Mouse (Mus musculus): ENCODE data around the gene Gm9945.

Gene Gm9945

GRCm38 (mm10) chr11:53528397-53529252 lies 48.7 kb downstream of the Gm9945 start:
- TF ChIP-seq NANOG (IDR thresholded peaks at IDR 0.05; ENCODE audit: borderline replicate concordance, low read length) (no peak), CTCF (conservative IDR thresholded peaks at IDR 0.05; ENCODE audit: low read length) (no peak), POU5F1 (IDR thresholded peaks at IDR 0.05; ENCODE audit: borderline replicate concordance, low read length) (no peak)
- Histone ChIP-seq H3K36me3 (ENCODE audit: insufficient read depth, low read length) (no peaks in the 10 kb centered on the region), H3K4me3 (replicated peaks; ENCODE audit: low read length) (no peak overlapping the region), H3K9me3 (ENCODE audit: low read length) (no peaks in the 10 kb centered on the region), H3K27me3 (ENCODE audit: insufficient read depth, low read length) (0 out of 2 replicates have a peak, but pooled peaks cover under 1% of the 10 kb centered on the region), H3K4me1 (replicated peaks; ENCODE audit: low read depth, low read length) (peaks cover 23% of the 10 kb centered on the region)

GRCm38 (mm10) chr11:53529253-53529557 lies 49.2 kb downstream of the Gm9945 start:
- TF ChIP-seq POU5F1 (IDR thresholded peaks at IDR 0.05; ENCODE audit: borderline replicate concordance, low read length): no peak
- TF ChIP-seq CTCF (conservative IDR thresholded peaks at IDR 0.05; ENCODE audit: low read length): no peak
- no peak for TF ChIP-seq NANOG (IDR thresholded peaks at IDR 0.05; ENCODE audit: borderline replicate concordance, low read length)
- Histone ChIP-seq H3K9me3 (ENCODE audit: low read length) (no peaks in the 10 kb centered on the region), H3K4me1 (replicated peaks; ENCODE audit: low read depth, low read length) (peaks cover 25% of the 10 kb centered on the region)

GRCm38 (mm10) chr11:53530001-53530400 lies 50.0 kb downstream of the Gm9945 start:
- Histone ChIP-seq H3K4me1 (replicated peaks; ENCODE audit: low read depth, low read length) (peaks cover 23% of the 10 kb centered on the region), H3K4me3 (replicated peaks; ENCODE audit: low read length) (no peak overlapping the region), H3K36me3 (ENCODE audit: insufficient read depth, low read length) (peaks cover 2% of the 10 kb centered on the region), H3K27me3 (ENCODE audit: insufficient read depth, low read length) (no peaks in the 10 kb centered on the region), H3K9me3 (ENCODE audit: low read length) (no peaks in the 10 kb centered on the region)
- TF ChIP-seq POU5F1 (IDR thresholded peaks at IDR 0.05; ENCODE audit: borderline replicate concordance, low read length) (no peak), NANOG (IDR thresholded peaks at IDR 0.05; ENCODE audit: borderline replicate concordance, low read length) (no peak)

More at GRCm38 (mm10) chr11:53529253-53529557, 49.2 kb downstream of the Gm9945 start:
- no peak overlapping the region for H3K4me3 ChIP-seq (replicated peaks; ENCODE audit: low read length)
- no peaks in the 10 kb centered on the region for H3K27me3 ChIP-seq (ENCODE audit: insufficient read depth, low read length)
- H3K36me3 ChIP-seq (ENCODE audit: insufficient read depth, low read length): no peaks in the 10 kb centered on the region

Data from E14TG2a.4 (cell line).